Mouse (Mus musculus) liver, adult 2 months (tissue): ENCODE data around the gene Defb26.

Experiments used
- CTCF ChIP-seq: fragments of 200-500 bp; IDR thresholded peaks from 2 replicates; pipeline ENCODE4 v1.5.1; 2011; ENCODE audit warnings: low read depth, low read length, control low read depth
- POLR2A ChIP-seq: fragments of 200-500 bp; IDR thresholded peaks from 2 replicates; pipeline ENCODE4 v1.6.1; 2011; ENCODE audit warnings: low read length, control low read depth; ENCODE audit not compliant: insufficient read depth; ENCODE audit errors: extremely low read depth

- TF ChIP-seq POLR2A (no peak), CTCF (no peak)
Observed at GRCm38 (mm10) chr2:152480881-152481280, 30.6 kb downstream of the Defb26 start.
